Mouse (Mus musculus) embryonic facial prominence, embryonic 11.5 days (tissue): ENCODE measurements around the gene Capn10. TPM values are rescaled to one million over a fixed set of nuclear protein-coding genes. Genes with fewer than 3 reads are reported as not detected.
"Not testable (repeated sequence)": the region's sequence is repeated elsewhere in the genome, so short reads cannot be mapped to it uniquely, and the experiment has no call there.

Source experiments
- ATAC-seq: fragments of 200-750 bp; cut with Nextera tagmentation; replicated peaks from 2 replicates; pipeline ENCODE4 v1.8.0; 2017; ENCODE audit warnings: low read depth; ENCODE audit not compliant: insufficient number of reproducible peaks, low FRiP score, low TSS enrichment
- DNase-seq: peaks from one replicate; pipeline ENCODE4 v3.0.0-alpha.2; 2015; ENCODE audit warnings: low spot score
- H3K27ac ChIP-seq: fragments of 300-500 bp; sonication (generic); replicated peaks from 2 replicates; pipeline ENCODE4 v1.5.1; 2014; ENCODE audit warnings: mild to moderate bottlenecking, low read depth, low read length, control low read depth
- H3K27me3 ChIP-seq: fragments of 300-500 bp; sonication (generic); 2 replicates; pipeline ENCODE4 v1.6.1; 2014; ENCODE audit warnings: mild to moderate bottlenecking, low read length, moderate library complexity, mixed read lengths; ENCODE audit not compliant: control insufficient read depth, insufficient read depth
- H3K36me3 ChIP-seq: fragments of 300-500 bp; sonication (generic); replicated peaks from 2 replicates; pipeline ENCODE4 v1.6.1; 2014; ENCODE audit warnings: low read depth, mild to moderate bottlenecking, low read length, moderate library complexity, mixed read lengths; ENCODE audit not compliant: control insufficient read depth, insufficient read depth
- H3K4me1 ChIP-seq: fragments of 300-500 bp; sonication (generic); 2 replicates; pipeline ENCODE4 v1.6.1; 2014; ENCODE audit warnings: low read length, mixed read lengths; ENCODE audit not compliant: control insufficient read depth, insufficient read depth
- H3K4me2 ChIP-seq: fragments of 300-500 bp; sonication (generic); 2 replicates; pipeline ENCODE4 v1.6.1; 2014; ENCODE audit warnings: low read depth, mild to moderate bottlenecking, control low read depth, low read length, moderate library complexity
- H3K4me3 ChIP-seq: fragments of 300-500 bp; sonication (generic); 2 replicates; pipeline ENCODE4 v1.5.1; 2014; ENCODE audit warnings: low read depth, low read length, control low read depth
- H3K9ac ChIP-seq: fragments of 300-500 bp; sonication (generic); replicated peaks from 2 replicates; pipeline ENCODE4 v1.6.1; 2014; ENCODE audit warnings: mild to moderate bottlenecking, control low read depth, low read length
- H3K9me3 ChIP-seq: fragments of 300-500 bp; sonication (generic); replicated peaks from 2 replicates; pipeline ENCODE4 v1.6.1; 2016; ENCODE audit warnings: mild to moderate bottlenecking, low read length, inconsistent platforms, mixed read lengths; ENCODE audit not compliant: control insufficient read depth
- WGBS: fragments of 180-500 bp; shearing (Covaris S2); extraction: QIAGEN DNeasy Blood & Tissue Kit; methylation state at CpG from one replicate; pipeline ENCODE4 v1.1.7; 2014; 5-methylcytosine and 5-hydroxymethylcytosine counted together
- polyA plus RNA-seq: library from polyadenylated mRNA; unstranded; fragments of >200 nt; fragmentation: Nextera tagmentation; extraction: Ambion mirVana; gene quantifications from 2 replicates; pipeline ENCODE4 v1.2.1, GENCODE M21; 2014

Gene Capn10
- polyA plus RNA-seq, 1 experiment from 2014 or later: 25.4 TPM

DNA sequence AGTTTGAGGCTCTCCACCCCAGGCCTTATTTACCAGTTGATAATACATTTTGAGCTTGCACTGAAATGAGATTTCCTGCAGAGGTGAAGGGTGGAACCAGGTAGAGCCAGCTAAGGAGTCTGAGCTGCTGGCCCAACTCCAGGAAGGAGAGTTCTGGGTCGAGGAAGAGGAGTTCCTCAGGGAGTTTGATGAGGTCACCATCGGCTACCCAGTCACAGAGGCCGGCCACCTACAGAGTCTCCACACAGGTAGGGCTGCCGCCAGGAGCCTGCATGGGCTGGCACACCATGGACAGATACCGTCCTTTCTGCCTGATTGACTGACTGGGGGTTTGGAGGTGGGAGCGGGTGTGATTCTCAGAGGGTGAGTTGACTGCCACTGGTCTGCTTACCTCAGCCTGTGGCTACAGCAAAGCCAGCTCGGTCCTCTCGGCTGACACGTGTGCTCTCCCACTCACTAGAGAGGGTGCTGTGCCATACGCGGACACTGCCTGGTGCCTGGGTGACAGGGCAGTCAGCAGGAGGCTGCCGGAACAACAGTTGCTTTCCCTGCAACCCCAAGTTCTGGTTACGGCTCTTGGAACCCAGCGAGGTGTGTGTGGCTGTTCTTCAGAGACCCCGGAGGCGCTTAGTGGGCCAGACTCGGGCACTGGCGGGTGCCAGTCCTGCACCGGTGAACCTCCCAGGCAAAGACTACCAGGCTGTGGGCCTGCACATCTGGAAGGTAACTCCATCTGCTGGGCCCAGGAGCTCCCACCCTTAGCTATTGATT is 9.2 kb downstream of the Capn10 start:
- H3K27ac ChIP-seq: no peak overlapping the region
- ATAC-seq: no peak
- DNase-seq: no peak
- H3K9ac ChIP-seq: no peak overlapping the region
- no peak overlapping the region for H3K4me2 ChIP-seq
- WGBS: 93% methylated on average over 19 of the region's 19 CpGs
- peaks cover 8% of the 10 kb centered on the region; the same call in 1 of the 2 replicates for H3K36me3 ChIP-seq
- no peak overlapping the region for H3K4me3 ChIP-seq
- H3K4me1 ChIP-seq: no peaks in the 10 kb centered on the region
- H3K9me3 ChIP-seq: no peaks in the 10 kb centered on the region
- no peaks in the 10 kb centered on the region for H3K27me3 ChIP-seq

DNA sequence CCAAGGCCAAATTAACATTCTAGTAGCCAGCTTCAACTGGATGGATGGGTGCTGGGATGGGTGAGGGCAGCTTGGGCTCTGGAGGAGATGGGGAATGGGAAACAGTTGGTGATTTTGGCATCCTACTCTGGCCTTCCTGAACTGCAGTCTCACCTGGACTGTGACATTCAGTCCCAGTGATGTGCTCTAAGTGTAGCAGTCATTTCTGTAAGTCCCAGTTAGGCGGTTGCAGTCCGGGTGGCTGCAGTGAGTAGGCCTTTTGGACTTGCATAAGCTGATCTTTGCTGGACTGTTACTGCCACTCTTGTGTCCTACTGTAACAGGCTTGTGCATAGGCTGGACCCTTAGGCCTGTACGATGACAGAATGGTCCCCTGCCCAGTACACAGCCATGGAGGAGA is 13.8 kb downstream of the Capn10 start:
- no peak overlapping the region for H3K4me3 ChIP-seq
- H3K36me3 ChIP-seq: peaks cover 8% of the 10 kb centered on the region; the same call in 1 of the 2 replicates
- WGBS: 94% methylated on average over 3 of the region's 3 CpGs
- no peak overlapping the region for H3K4me2 ChIP-seq
- DNase-seq (no peak), ATAC-seq (no peak)
- no peak overlapping the region for H3K9ac ChIP-seq
- no peak overlapping the region for H3K27ac ChIP-seq
- H3K4me1 ChIP-seq: no peaks in the 10 kb centered on the region
- H3K27me3 ChIP-seq: no peaks in the 10 kb centered on the region
- no peaks in the 10 kb centered on the region for H3K9me3 ChIP-seq

DNA sequence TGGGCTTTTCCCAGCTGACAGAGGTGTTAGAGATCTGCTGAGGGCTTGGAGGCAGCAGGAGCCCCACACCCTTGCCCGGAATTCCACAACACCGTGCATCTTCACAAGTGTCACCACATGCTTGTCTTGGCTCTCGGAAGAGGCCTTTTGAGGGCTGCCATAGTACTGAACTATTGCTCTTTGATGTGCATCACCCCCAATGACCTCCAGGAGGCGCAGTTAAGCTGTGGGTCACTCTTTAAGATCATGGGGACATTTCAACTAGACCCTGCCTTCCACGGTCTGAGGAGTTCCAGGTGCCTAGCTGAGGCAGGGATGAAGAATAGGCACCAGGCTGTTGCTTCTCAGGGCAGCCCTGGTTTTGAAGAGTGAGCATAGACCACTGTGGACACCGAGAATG is 15.2 kb downstream of the Capn10 start:
- Histone ChIP-seq H3K4me3 (no peak overlapping the region), H3K4me1 (no peaks in the 10 kb centered on the region), H3K4me2 (no peak overlapping the region), H3K36me3 (peaks cover 6% of the 10 kb centered on the region; the same call in 1 of the 2 replicates), H3K9me3 (no peaks in the 10 kb centered on the region), H3K27ac (no peak overlapping the region), H3K27me3 (no peaks in the 10 kb centered on the region), H3K9ac (no peak overlapping the region)
- ATAC-seq (no peak), DNase-seq (peak; percentile 14)
- 62% methylated on average over 6 of the region's 6 CpGs for WGBS

DNA sequence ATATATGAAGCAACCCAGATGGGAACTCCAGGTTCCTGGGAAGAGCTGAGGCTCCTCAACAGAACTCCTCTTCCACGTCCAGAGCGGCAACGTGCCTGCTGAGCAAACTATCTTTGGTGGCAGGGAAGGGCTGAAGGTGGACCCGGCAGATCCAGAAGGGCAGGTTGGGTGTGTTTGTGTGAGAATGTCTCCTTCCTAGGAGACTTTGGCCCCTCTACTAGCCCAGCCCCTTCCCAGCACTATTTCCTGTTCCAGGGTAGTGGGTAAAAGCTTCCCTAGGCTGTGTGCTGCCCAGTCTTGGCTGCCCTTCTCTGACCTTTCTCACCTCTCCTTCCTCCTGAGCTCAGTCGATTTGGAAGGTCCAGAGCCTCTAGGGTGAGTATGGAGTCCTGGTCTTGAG is 16.4 kb downstream of the Capn10 start, which contains the start of gene Gpr35:
Gene Gpr35, plus strand, starts transcription at position 259 of the 400 bp plus-strand sequence.
- Histone ChIP-seq H3K27me3 (no peaks in the 10 kb centered on the region), H3K36me3 (no peaks in the 10 kb centered on the region; the same call in 1 of the 2 replicates), H3K9me3 (no peaks in the 10 kb centered on the region), H3K4me3 (no peak within 1 kb of the TSS), H3K4me2 (no peak within 1 kb of the TSS), H3K4me1 (no peaks in the 10 kb centered on the region), H3K27ac (no peak within 1 kb of the TSS), H3K9ac (no peak within 1 kb of the TSS)
- ATAC-seq (no peak), DNase-seq (no peak)
- 68% methylated on average over 5 of the region's 5 CpGs for WGBS

DNA sequence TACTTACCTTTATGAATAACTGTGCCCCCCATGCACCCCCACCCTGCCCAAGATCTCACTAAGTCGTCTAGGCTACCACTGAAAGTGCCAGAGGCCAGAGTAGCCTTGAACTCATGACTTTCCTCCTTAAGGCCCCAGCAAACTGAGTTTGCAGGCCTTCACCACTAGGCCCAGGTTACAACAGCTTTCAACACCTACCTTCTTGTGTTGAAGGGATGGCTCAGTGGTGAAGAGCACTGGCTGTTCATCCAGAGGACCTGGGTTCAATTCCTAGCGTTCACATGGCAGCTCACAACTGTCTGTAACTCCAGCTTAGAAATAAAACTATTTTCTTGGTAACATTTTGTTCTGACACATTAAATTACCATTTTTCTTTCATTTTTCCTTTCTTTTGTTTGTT is 19.5 kb downstream of the Capn10 start:
- H3K4me3 ChIP-seq: no peak overlapping the region
- 63% methylated on average over 2 of the region's 2 CpGs for WGBS
- H3K27me3 ChIP-seq: no peaks in the 10 kb centered on the region
- no peaks in the 10 kb centered on the region for H3K9me3 ChIP-seq
- no peaks in the 10 kb centered on the region for H3K4me1 ChIP-seq
- no peak for ATAC-seq
- DNase-seq: no peak
- H3K36me3 ChIP-seq: no peaks in the 10 kb centered on the region; the same call in 1 of the 2 replicates
- no peak overlapping the region for H3K27ac ChIP-seq
- no peak overlapping the region for H3K4me2 ChIP-seq
- no peak overlapping the region for H3K9ac ChIP-seq

DNA sequence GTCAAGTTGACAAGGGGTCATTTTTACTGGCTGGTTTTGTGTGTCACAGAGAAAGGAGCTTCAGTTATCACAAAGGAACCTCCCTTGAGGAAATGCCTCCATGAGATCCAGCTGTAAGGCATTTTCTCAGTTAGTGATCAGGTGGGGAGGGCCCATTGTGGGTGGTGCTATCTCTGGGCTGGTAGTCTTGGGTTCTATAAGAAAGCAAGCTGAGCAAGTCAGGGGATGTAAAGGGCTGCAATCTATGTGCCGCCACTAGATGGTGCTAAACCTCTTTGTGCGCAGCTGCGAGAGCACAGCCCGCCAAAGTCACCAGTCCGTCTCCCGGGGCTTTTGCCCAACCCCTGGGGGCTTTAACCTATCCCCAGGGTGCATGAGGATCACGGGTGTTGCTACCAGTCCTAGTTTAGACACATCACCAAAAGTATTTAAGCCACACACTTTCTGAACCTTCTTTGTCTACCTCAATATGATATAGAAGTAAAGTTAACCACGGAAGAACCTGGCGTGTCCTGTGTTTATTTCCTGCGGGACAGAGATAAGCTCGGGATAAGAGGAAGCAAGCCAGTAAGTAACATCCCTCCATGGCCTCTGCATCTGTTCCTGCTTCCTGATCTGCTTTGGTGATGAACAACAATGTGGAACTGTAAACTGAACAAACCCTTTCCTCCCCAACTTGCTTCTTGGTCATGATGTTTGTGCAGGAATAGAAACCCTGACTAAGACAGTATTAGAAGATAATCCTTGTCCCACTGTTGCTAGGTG is 22.6 kb downstream of the Capn10 start:
- H3K4me1 ChIP-seq, H3K27me3 ChIP-seq, DNase-seq, H3K27ac ChIP-seq, H3K4me2 ChIP-seq, ATAC-seq, H3K9me3 ChIP-seq, H3K9ac ChIP-seq, H3K36me3 ChIP-seq, H3K4me3 ChIP-seq: not testable (repeated sequence)
- WGBS: 12% methylated on average over 11 of the region's 11 CpGs

DNA sequence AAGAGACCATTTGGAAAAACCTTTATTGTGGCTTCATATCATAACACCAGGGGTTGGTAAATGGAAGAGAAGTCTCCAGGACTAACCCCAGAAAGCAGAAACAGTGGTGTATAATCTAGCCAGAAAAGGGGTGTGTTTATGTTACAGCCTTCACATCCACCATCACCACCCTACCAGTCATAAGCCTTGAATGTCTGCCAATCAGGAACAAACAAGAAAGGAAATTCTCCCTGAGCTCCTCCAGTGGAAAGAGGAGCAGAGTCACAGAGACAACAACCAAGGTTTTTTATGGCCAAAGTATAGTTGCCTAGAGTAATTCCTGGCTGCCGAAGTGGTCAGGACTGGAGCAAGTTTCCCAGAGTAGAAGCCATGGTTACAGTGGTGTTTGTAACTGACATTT is 24.8 kb downstream of the Capn10 start:
- no peak for ATAC-seq
- H3K27me3 ChIP-seq: no peaks in the 10 kb centered on the region
- H3K9ac ChIP-seq: no peak overlapping the region
- 90% methylated on average over 1 of the region's 1 CpGs for WGBS
- no peak overlapping the region for H3K4me2 ChIP-seq
- H3K4me1 ChIP-seq: no peaks in the 10 kb centered on the region
- DNase-seq: no peak
- no peak overlapping the region for H3K4me3 ChIP-seq
- no peak overlapping the region for H3K27ac ChIP-seq
- H3K9me3 ChIP-seq: no peaks in the 10 kb centered on the region
- no peaks in the 10 kb centered on the region for H3K36me3 ChIP-seq

DNA sequence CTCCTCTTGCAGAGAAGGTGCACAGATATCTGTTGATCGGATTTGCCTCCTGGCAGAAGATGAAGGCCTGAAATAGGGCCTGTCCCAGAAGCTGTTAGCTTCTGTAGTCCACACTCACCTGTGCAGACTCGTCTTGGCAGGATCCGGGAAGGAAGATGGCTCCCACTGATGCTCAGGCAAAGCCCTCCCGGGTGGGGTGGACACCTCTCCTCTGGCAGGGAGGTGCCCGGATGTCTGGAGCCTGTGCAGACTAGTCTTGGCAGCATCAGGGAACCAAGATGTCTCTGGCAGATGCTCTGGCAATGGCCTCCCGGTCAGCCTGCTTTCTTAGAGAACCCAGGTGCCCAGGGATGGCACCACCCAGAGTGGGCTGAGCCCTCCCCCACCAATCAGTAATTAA is 36.6 kb downstream of the Capn10 start:
- H3K4me1 ChIP-seq, H3K4me2 ChIP-seq, H3K9me3 ChIP-seq, H3K27ac ChIP-seq, H3K4me3 ChIP-seq, DNase-seq, H3K36me3 ChIP-seq, H3K27me3 ChIP-seq, H3K9ac ChIP-seq, ATAC-seq: not testable (repeated sequence)
- WGBS: 86% methylated on average over 6 of the region's 6 CpGs
